Mouse (Mus musculus) C2C12 (cell line): ENCODE data around the gene Eno1.

ENCODE experiments used
- CTCF ChIP-seq: IDR thresholded peaks from one replicate; pipeline ENCODE4 v1.5.1; 2011; ENCODE audit not compliant: control insufficient read depth, insufficient read depth, insufficient read length
- MAX ChIP-seq: IDR thresholded peaks from one replicate; pipeline ENCODE4 v1.6.1; 2011; ENCODE audit warnings: mild to moderate bottlenecking, control low read depth
- MYOD1 ChIP-seq: IDR thresholded peaks from one replicate; pipeline ENCODE4 v1.6.1; 2011; ENCODE audit warnings: low read depth; ENCODE audit not compliant: control insufficient read depth, insufficient read length
- USF1 ChIP-seq: IDR thresholded peaks from one replicate; pipeline ENCODE4 v1.6.1; 2011; ENCODE audit warnings: low read depth, mild to moderate bottlenecking, control low read depth, moderate library complexity

DNA sequence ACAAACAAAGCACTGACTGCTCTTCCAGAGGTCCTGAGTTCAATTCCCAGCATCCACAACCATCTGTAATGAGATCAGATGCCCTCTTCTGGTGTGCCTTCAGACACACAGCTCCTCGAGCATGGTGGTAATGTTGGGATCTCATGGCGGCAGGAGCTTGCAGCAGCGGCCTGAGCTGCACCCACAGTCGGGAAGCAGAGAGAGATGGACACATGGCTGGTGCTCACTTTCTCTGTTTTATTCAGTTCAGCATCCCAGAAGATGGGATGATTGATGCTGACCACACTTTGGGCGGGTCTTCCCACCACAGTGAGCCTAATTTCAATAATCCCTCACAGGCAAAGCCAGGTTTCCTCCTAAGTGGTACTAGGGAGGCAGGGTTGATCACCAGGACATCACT is 39.0 kb downstream of the Eno1 start:
- TF ChIP-seq CTCF (no peak), MAX (no peak), MYOD1 (no peak), USF1 (no peak)
